Mouse (Mus musculus) erythroblast, adult 5-6 weeks (primary cell): ENCODE data around the gene Gca. TPM values are rescaled to one million over a fixed set of nuclear protein-coding genes. Genes with fewer than 3 reads are reported as not detected.
"Not testable (repeated sequence)": the region's sequence is repeated elsewhere in the genome, so short reads cannot be mapped to it uniquely, and the experiment has no call there.

Source experiments
- ATAC-seq: replicated peaks from 2 replicates; pipeline ENCODE4 v1.8.0; 2016; ENCODE audit warnings: moderate number of reproducible peaks, mild to moderate bottlenecking, moderate TSS enrichment, inconsistent platforms; ENCODE audit not compliant: poor library complexity, low FRiP score, severe bottlenecking
- total RNA-seq, 2 experiments: library from RNA; stranded (forward) in 1 of 2; stranded (reverse) in 1 of 2; fragments of 150-400 nt in 1 of 2; fragments of 200-764, 138-1000 nt in 1 of 2; gene quantifications; 2 replicates each; pipeline versions ENCODE4 v1.2.3 to v1.2.4; 2015 to 2017; ENCODE audit warnings: low replicate concordance in 2 of 2

Gene Gca
- total RNA-seq, 2 experiments from 2014 or later, result 21.0 to 29.8 TPM

- no peak for ATAC-seq
Measured at GRCm38 (mm10) chr2:62665536-62665935, 1.5 kb downstream of the Gca start.

GRCm38 (mm10) chr2:62669848-62670247 is 5.8 kb downstream of the Gca start:
- no peak for ATAC-seq

DNA sequence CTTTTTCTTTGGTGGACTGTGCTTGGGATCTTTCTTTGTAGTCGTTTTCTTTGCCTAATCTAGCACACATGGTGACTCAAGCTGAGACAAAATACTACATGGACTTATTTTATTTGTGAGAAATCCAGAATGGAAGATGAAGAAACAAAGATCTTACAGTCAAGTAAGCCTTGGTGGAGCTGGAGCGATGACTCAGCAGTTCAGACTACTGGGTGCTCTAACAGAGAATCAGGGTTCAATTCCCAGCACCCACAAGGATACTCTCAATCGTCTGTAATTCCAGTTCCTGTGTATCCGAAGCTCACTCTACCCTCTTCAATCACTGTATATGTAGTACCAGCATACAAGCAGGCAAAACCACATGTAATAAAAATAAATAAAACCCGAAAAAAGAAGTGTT is 6.2 kb downstream of the Gca start:
- ATAC-seq, result no peak

DNA sequence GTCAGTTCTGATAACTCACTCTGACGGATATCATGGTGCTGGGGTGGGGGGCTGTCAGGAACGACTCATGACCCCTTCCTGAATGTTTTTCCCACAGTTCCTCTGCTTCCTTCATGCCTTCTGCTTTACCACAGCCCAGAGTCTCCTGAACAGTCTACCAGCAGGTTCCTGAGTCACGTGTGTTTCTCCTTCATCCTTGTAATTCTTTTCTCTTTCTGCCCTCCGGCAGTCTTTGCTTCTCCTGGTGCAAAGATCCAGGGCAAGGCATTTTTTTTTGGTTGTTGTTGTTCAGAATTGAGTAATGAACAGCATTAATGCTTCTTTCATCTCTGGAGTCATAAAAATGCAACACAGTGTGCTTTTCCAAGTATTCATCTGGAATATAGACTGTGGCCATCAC is 6.7 kb downstream of the Gca start:
- ATAC-seq, result no peak

DNA sequence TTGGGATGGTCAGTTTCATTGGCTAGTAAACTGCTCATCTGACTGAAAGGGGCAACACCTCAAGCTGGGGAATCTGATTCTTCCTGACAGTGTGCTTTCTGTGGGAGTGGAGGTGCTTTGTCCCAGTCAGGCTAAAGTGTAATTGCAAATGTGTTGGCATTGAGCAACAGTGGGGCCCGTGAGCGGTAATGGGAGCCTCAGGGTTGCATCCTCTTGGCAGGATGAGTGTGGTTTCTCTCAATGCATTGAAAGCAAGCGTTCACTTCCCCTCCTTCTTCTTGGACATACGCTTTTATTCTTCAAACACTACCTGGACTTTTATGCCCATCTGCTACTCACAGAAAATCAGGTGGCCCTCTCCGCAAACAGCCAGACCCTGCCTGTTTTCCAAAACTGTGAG is 8.7 kb downstream of the Gca start:
- ATAC-seq, result no peak

DNA sequence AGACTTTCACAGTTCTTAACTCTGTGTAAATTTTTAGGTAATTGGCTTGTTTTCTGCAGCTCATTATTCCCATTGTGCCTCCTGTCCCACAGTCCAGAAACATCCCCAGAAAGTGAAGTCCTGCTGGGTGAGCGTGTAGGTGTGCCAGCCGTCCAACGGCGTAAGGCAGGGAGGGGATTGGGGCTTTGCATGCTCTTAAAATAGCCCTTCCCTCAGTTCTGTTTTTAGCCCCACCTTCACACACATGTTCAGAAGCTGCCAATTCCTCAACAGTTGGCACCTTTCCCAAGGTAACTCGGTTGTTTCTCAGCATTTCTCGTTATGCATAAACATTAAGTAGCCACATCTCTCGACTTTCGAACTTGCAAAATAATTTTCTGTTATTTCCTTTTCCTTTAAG is 17.6 kb downstream of the Gca start:
- no peak for ATAC-seq

- ATAC-seq, result peak; percentile 39; the same call in 1 of the 2 replicates
Measured at GRCm38 (mm10) chr2:62684989-62685595, 21.0 kb downstream of the Gca start.

DNA sequence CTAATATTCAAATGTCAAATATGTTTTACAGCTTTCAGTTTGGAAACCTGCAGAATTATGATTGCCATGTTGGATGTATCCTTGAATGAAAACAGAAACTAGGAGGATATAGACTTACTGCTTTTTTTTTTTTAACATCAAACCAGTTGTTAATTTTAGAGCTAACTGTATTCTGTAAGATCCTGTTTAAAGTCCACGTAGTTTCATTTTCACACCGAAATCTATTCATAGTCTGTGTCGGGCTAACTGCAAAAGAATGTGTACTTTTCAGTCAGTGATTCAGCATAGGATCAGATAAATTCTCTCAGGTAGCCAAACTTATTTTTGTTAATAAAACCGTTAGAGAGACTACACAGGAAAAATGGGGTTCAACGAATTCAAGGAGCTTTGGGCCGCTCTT is 21.8 kb downstream of the Gca start:
- no peak for ATAC-seq

- ATAC-seq, result no peak
Measured at GRCm38 (mm10) chr2:62706313-62706712, 42.2 kb downstream of the Gca start.

- ATAC-seq, result no peak
Measured at GRCm38 (mm10) chr2:62709633-62710032, 45.5 kb downstream of the Gca start.

DNA sequence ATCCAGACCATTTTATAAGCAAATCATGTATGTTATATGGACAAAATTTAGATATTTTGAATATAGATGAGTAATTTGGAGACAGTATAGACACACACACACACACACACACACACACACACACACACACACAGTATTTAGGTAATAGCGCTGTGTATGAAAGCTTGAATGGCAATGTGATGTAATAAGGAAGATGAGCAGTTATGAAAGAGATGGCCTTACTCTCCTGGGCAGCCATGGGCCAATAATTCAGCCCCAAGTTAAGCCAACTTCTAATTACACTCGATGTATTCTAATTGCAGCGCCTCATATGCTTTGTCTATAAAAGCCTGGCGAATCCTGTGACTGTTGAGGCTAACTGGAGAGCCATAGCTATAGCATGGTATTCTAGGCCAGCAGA is 50.3 kb downstream of the Gca start:
- not testable (repeated sequence) for ATAC-seq

DNA sequence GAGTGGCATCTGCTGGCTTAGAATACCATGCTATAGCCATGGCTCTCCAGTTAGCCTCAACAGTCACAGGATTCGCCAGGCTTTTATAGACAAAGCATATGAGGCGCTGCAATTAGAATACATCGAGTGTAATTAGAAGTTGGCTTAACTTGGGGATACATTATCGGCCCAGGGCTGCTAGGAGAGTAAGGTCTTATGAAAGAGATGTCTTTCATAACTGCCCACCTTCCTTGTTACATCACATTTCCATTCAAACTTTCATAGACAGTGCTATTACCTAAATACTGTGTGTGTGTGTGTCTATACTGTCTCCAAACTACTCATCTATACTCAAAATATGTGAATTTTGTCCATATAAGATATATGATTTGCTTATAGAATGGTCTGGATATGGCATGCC is 51.2 kb downstream of the Gca start:
- no peak for ATAC-seq

GRCm38 (mm10) chr2:62717270-62717669 is 53.2 kb downstream of the Gca start:
- no peak for ATAC-seq

DNA sequence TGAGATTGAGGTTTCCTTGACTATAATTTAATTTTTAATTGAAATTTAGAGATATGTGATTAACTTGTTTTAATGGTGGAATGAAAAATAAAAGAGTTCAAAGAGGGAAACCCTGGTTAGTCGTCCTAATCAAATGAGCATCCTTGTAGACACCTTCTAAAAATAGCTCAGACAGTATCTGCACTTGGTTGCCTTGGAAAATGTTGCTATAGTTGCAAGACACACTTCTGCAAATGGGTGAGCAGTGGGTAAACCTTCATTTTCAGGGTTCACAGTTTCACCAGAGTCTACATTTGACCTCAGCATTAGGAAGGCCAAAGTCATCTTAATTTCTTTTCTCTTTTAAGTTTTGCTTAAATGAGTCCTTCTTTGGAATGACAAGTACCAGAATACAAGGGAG is 54.3 kb downstream of the Gca start:
- no peak for ATAC-seq

DNA sequence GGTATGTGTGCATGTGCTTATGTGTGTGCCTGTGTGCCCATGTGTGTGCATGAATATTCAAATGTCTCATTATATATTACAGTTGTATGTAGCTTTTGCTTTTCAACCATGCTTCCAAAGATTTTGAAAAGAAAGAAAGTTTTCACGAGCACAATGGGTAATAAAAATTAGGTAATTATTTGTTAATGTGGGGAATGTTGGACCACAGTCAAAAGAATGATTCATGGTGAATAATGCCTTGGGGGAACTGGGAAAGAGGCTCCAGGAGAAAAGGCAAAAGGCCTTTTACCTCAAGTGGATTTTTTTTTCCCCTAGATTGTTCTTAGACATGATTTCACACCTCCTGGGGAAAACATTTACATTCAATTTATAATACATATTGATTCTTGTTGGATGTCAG is 61.9 kb downstream of the Gca start:
- no peak for ATAC-seq

- ATAC-seq, result no peak
Measured at GRCm38 (mm10) chr2:62727732-62728131, 63.6 kb downstream of the Gca start.

DNA sequence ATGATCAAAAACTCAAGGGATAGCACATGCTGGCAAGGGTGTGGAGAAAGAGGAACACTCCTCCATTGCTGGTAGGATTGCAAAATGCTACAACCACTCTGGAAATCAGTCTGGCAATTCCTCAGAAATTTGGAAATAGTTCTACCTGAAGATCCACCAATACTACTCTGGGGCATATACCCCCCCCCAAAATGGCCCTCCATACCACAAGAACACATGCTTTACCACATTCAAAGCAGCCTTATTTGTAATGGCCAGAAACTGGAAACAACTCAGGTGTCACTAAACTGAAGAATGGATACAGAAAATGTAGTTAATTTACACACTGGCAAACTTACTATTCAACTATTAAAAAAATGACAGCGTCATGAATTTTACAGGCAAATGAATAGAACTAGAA is 66.6 kb downstream of the Gca start:
- no peak for ATAC-seq

GRCm38 (mm10) chr2:62743098-62743497 is 79.0 kb downstream of the Gca start:
- ATAC-seq, result no peak
